ENCODE assay signal across 13 mouse cellular contexts in the genomic region with DNA sequence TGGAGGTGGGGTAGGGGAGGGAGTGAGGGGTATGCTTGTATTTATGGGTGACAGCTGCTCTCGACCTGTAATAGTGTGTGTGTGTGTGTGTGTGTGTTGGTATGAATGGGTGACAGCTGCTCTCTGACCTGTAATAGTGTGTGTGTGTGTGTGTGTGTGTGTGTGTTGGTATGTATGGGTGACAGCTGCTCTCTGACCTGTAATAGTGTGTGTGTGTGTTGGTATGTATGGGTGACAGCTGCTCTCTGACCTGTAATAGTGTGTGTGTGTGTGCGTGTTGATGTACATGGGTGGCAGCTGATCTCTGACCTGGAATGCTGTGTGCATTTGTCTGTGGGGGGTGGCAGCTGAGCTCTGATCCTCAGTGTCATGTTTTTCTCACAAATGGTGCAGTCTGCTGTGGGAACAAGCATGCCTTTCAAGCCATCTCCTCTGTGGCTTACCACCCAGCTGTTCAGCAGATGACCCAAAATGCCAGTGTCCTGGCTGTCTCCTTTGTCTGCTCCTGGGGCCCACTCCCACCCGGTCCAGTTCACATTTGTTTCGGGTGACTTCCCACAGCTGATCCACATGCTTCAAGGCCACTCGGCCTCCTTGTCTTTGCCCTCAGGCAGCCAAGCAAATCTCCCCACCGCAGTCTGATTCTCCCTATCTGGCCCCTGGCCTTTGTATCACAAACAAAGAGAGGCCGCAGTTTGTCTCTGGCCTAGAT. TPM values are rescaled to one million over a fixed set of nuclear protein-coding genes. Genes with fewer than 3 reads are reported as not detected.
DNase-seq lines count a peak whose midpoint lies in the region; ATAC-seq and TF ChIP-seq lines count a peak whose summit lies in the region.
"Had no signal": no experiment of that assay in that cellular context is flagged by ENCODE, and none has a peak within 500 bp of the region (broad histone marks: within the 10 kb centered on the region; RNA-seq: fewer than 3 reads in every experiment).

No protein-coding gene starts in this region.

- H3K4me3 ChIP-seq in kidney, adult 2 months (ENCODE audit: insufficient read depth, low read depth, low read length) = no peak overlapping the region
- H3K4me3 ChIP-seq in embryonic fibroblast, embryonic 13.5 days (ENCODE audit: insufficient read depth, low read length) = no peak overlapping the region
- H3K4me3 ChIP-seq in neural tube, embryonic 11.5 days (ENCODE audit: low read depth, low read length) = no peak overlapping the region
- H3K4me3 ChIP-seq: megakaryocyte, embryonic 14.5 days had no signal

- 38% methylated on average over 7 of the region's 7 CpGs for WGBS in kidney, adult 2 months
- 30% methylated on average over 7 of the region's 7 CpGs for WGBS in neural tube, embryonic 11.5 days

- peak; percentile 40 for DNase-seq in kidney, adult 2 months
- DNase-seq in kidney, postnatal 10 days = no peak
- DNase-seq in brain, adult 2 months (ENCODE audit: low read depth, low spot score) = peak; percentile 82
- DNase-seq in neural tube, embryonic 11.5 days (ENCODE audit: low spot score) = peak; percentile 67
- no peak for DNase-seq in thymus, postnatal 4 days
- DNase-seq in adrenal gland, postnatal 4 days (ENCODE audit: low spot score in 2 of 2) = no peak
- DNase-seq: adrenal gland, postnatal 10 days; liver; thymus, postnatal 14 days had no signal

- peak; percentile 24 for ATAC-seq in neural tube, embryonic 11.5 days (ENCODE audit: insufficient read depth, low FRiP score, low TSS enrichment)
- ATAC-seq: intestine, postnatal 0 days had no signal

- no peaks in the 10 kb centered on the region for H3K27me3 ChIP-seq in kidney, adult 2 months (replicated peaks; ENCODE audit: control insufficient read depth, insufficient read depth, low read length)
- no peaks in the 10 kb centered on the region for H3K27me3 ChIP-seq in neural tube, embryonic 11.5 days (ENCODE audit: control insufficient read depth, insufficient read depth, low read length)
- H3K27me3 ChIP-seq: megakaryocyte, embryonic 14.5 days had no signal

- no peak overlapping the region for H3K4me2 ChIP-seq in neural tube, embryonic 11.5 days (ENCODE audit: low read depth)

- no peaks in the 10 kb centered on the region; the same call in 1 of the 2 replicates for H3K4me1 ChIP-seq in kidney, adult 2 months (ENCODE audit: control insufficient read depth, insufficient read depth, low read length)
- peaks cover 7% of the 10 kb centered on the region; the same call in 1 of the 2 replicates for H3K4me1 ChIP-seq in embryonic fibroblast, embryonic 13.5 days (ENCODE audit: control insufficient read depth, insufficient read depth, low read length)
- peaks cover 16% of the 10 kb centered on the region for H3K4me1 ChIP-seq in neural tube, embryonic 11.5 days (ENCODE audit: control insufficient read depth, insufficient read depth, low read length)

- no peaks in the 10 kb centered on the region for H3K9me3 ChIP-seq in neural tube, embryonic 11.5 days (ENCODE audit: control insufficient read depth, low read length)
- H3K9me3 ChIP-seq: G1E; megakaryocyte, embryonic 14.5 days had no signal

- no peak for TF ChIP-seq POLR2A in kidney, adult 2 months (IDR thresholded peaks at IDR 0.05; ENCODE audit: low read depth, low read length)
- TF ChIP-seq POLR2A in embryonic fibroblast, embryonic 13.5 days (IDR thresholded peaks at IDR 0.05; ENCODE audit: low read depth, low read length) = 0 out of 2 replicates have a peak, but pooled peaks have one; percentile 2

- no peak overlapping the region for H3K27ac ChIP-seq in kidney, adult 2 months (ENCODE audit: insufficient read depth, low read depth, low read length)
- H3K27ac ChIP-seq in embryonic fibroblast, embryonic 13.5 days (ENCODE audit: insufficient read depth, low read length) = no peak overlapping the region
- peak overlapping the region; percentile 79 for H3K27ac ChIP-seq in neural tube, embryonic 11.5 days (ENCODE audit: low read depth, low read length)

- peak overlapping the region; percentile 35; the same call in 1 of the 2 replicates for H3K9ac ChIP-seq in neural tube, embryonic 11.5 days (ENCODE audit: low read length)

- no peak for TF ChIP-seq CTCF in kidney, adult 2 months (conservative IDR thresholded peaks at IDR 0.05; ENCODE audit: insufficient read depth, insufficient read length, low read depth, low read length)
- TF ChIP-seq CTCF in embryonic fibroblast, embryonic 13.5 days (IDR thresholded peaks at IDR 0.05; ENCODE audit: borderline replicate concordance, insufficient read depth, low read length) = no peak

- no peaks in the 10 kb centered on the region for H3K36me3 ChIP-seq in kidney, adult 2 months (ENCODE audit: control insufficient read depth, insufficient read depth, low read length)
- peaks cover 16% of the 10 kb centered on the region for H3K36me3 ChIP-seq in neural tube, embryonic 11.5 days (ENCODE audit: control insufficient read depth, insufficient read depth, low read length)

RNA-seq across cellular contexts. Expression of a gene that starts 9.2 kb away (rescaled TPM):
- 7,324 and 7,933 TPM in 2 replicates for polyA plus RNA-seq in kidney, adult 2 months (2012; rRNA removed)
- 571 and 859 TPM in 2 replicates for polyA plus RNA-seq in embryonic fibroblast, embryonic 13.5 days (2011; ENCODE audit: insufficient read length, low read depth, missing spikeins)
- polyA plus RNA-seq in neural tube, embryonic 11.5 days (2014; fragmentation: Nextera tagmentation; extraction: Ambion mirVana) = 2,338 and 2,354 TPM in 2 replicates
- total RNA-seq in adrenal gland, postnatal 4 days (2021) = 1,000 to 10,000 TPM; 1,146 to 1,218 TPM

RNA-seq across cellular contexts. Expression of a gene that starts 12.0 kb away (rescaled TPM):
- 35.0 and 36.4 TPM in 2 replicates for polyA plus RNA-seq in kidney, adult 2 months (2012; rRNA removed)
- polyA plus RNA-seq in embryonic fibroblast, embryonic 13.5 days (2011; ENCODE audit: insufficient read length, low read depth, missing spikeins) = 10.4 and 12.0 TPM in 2 replicates
- polyA plus RNA-seq in neural tube, embryonic 11.5 days (2014; fragmentation: Nextera tagmentation; extraction: Ambion mirVana) = 13.8 and 16.5 TPM in 2 replicates
- 10 to 100 TPM; 42.7 to 49.9 TPM for total RNA-seq in adrenal gland, postnatal 4 days (2021)

RNA-seq across cellular contexts. Expression of a gene that starts 25.4 kb away (rescaled TPM):
- polyA plus RNA-seq in kidney, adult 2 months (2012; rRNA removed) = 15.5 and 16.5 TPM in 2 replicates
- polyA plus RNA-seq in embryonic fibroblast, embryonic 13.5 days (2011; ENCODE audit: insufficient read length, low read depth, missing spikeins) = 35.9 and 41.6 TPM in 2 replicates
- polyA plus RNA-seq in neural tube, embryonic 11.5 days (2014; fragmentation: Nextera tagmentation; extraction: Ambion mirVana) = 62.7 and 63.4 TPM in 2 replicates
- 10 to 100 TPM; 36.5 to 36.8 TPM for total RNA-seq in adrenal gland, postnatal 4 days (2021)

RNA-seq across cellular contexts. Expression of a gene that starts 34.4 kb away (rescaled TPM):
- 15.6 and 18.7 TPM in 2 replicates for polyA plus RNA-seq in kidney, adult 2 months (2012; rRNA removed)
- polyA plus RNA-seq in embryonic fibroblast, embryonic 13.5 days (2011; ENCODE audit: insufficient read length, low read depth, missing spikeins) = 75.8 and 137 TPM in 2 replicates
- polyA plus RNA-seq in neural tube, embryonic 11.5 days (2014; fragmentation: Nextera tagmentation; extraction: Ambion mirVana) = 137 and 139 TPM in 2 replicates
- total RNA-seq in adrenal gland, postnatal 4 days (2021) = 100 to 1,000 TPM in 1 of 2 experiments, 10 to 100 TPM in 1; 95.5 to 107 TPM

RNA-seq across cellular contexts. Expression of a gene that starts 34.5 kb away (rescaled TPM):
- 102 and 110 TPM in 2 replicates for polyA plus RNA-seq in kidney, adult 2 months (2012; rRNA removed)
- 76.2 and 76.9 TPM in 2 replicates for polyA plus RNA-seq in embryonic fibroblast, embryonic 13.5 days (2011; ENCODE audit: insufficient read length, low read depth, missing spikeins)
- polyA plus RNA-seq in neural tube, embryonic 11.5 days (2014; fragmentation: Nextera tagmentation; extraction: Ambion mirVana) = 178 and 192 TPM in 2 replicates
- 100 to 1,000 TPM; 155 to 168 TPM for total RNA-seq in adrenal gland, postnatal 4 days (2021)

Comparison
In these comparisons a context has a peak if more than half of its experiments do, and no peak if none do; other contexts are left out.
1. DNase-seq: peak in kidney, adult 2 months (single experiment), brain, adult 2 months (single experiment) and neural tube, embryonic 11.5 days (single experiment); none in kidney, postnatal 10 days (single experiment), thymus, postnatal 4 days (single experiment) and adrenal gland, postnatal 4 days (0 of 2).